Mouse (Mus musculus) bone marrow, adult 2 months (tissue): Measurements from ENCODE around the gene Aco2.

Experiments used
- CTCF ChIP-seq: fragments of 200-500 bp; IDR thresholded peaks from 2 replicates; pipeline ENCODE4 v1.5.1; 2011; ENCODE audit warnings: low read length, control low read depth; ENCODE audit not compliant: control insufficient read depth, insufficient read depth
- POLR2A ChIP-seq: fragments of 200-500 bp; IDR thresholded peaks from 2 replicates; pipeline ENCODE4 v1.6.1; 2011; ENCODE audit warnings: low read depth, mild to moderate bottlenecking, control low read depth, low read length, borderline replicate concordance; ENCODE audit not compliant: control insufficient read depth

DNA sequence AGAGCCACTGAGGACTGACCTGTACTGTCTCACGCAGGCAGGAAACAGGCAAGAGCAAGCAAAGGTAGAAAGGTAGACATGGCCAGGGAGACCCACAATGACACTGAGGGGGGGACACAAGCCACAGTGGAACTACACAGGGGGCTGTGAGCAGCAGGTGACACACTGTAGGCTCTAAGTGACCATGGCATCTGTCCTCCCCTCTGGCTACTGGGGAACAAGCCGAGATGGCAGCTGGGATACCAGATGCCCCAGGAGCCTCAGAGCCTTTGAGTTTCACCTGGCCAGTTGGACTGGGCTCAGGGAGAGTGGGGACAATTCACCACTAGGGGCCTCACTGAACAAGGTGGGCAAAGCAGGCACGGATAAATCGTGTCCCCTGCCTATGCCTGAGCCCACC, 80.2 kb downstream of the Aco2 start:
- TF ChIP-seq POLR2A: no peak
- TF ChIP-seq CTCF: no peak
